Mouse (Mus musculus): ENCODE measurements around the gene Ndufs8. TPM values are rescaled to one million over a fixed set of nuclear protein-coding genes. Genes with fewer than 3 reads are reported as not detected.

The Ndufs8 gene
- total RNA-seq, 2 experiments from 2014 or later = 260 to 277 TPM

- DNase-seq = peak; percentile 84
Observed at GRCm38 (mm10) chr19:3906795-3907786, 5.5 kb downstream of the Ndufs8 start, which contains the start of gene Tcirg1. TSS of gene Tcirg1 (minus strand) at chr19:3907133.

GRCm38 (mm10) chr19:3906326-3906725 is 6.2 kb downstream of the Ndufs8 start:
- DNase-seq = no peak

GRCm38 (mm10) chr19:3905261-3905969 is 7.2 kb downstream of the Ndufs8 start:
- DNase-seq = no peak

GRCm38 (mm10) chr19:3904363-3904675 is 8.3 kb downstream of the Ndufs8 start:
- no peak for DNase-seq

- DNase-seq = no peak
Observed at GRCm38 (mm10) chr19:3903648-3904362, 8.8 kb downstream of the Ndufs8 start.

GRCm38 (mm10) chr19:3902966-3903365 is 9.6 kb downstream of the Ndufs8 start:
- no peak for DNase-seq

- DNase-seq = no peak
Observed at GRCm38 (mm10) chr19:3899618-3900017, 13.0 kb downstream of the Ndufs8 start.

- DNase-seq = no peak
Observed at GRCm38 (mm10) chr19:3898952-3899351, 13.6 kb downstream of the Ndufs8 start.

GRCm38 (mm10) chr19:3897557-3897956 is 15.0 kb downstream of the Ndufs8 start:
- no peak for DNase-seq

- DNase-seq = no peak
Observed at GRCm38 (mm10) chr19:3896208-3896607, 16.4 kb downstream of the Ndufs8 start.

- DNase-seq = no peak
Observed at GRCm38 (mm10) chr19:3895171-3895631, 17.4 kb downstream of the Ndufs8 start.

- DNase-seq = no peak
Observed at GRCm38 (mm10) chr19:3894294-3894693, 18.3 kb downstream of the Ndufs8 start.

- no peak for DNase-seq
Observed at GRCm38 (mm10) chr19:3893545-3894116, 18.9 kb downstream of the Ndufs8 start.

GRCm38 (mm10) chr19:3890181-3890580 is 22.4 kb downstream of the Ndufs8 start:
- no peak for DNase-seq

GRCm38 (mm10) chr19:3889096-3889495 is 23.5 kb downstream of the Ndufs8 start:
- DNase-seq = no peak

GRCm38 (mm10) chr19:3884325-3884990 is 28.1 kb downstream of the Ndufs8 start:
- DNase-seq = no peak

- DNase-seq = no peak
Observed at GRCm38 (mm10) chr19:3882214-3882613, 30.4 kb downstream of the Ndufs8 start.

- DNase-seq = no peak
Observed at GRCm38 (mm10) chr19:3880054-3880848, 32.3 kb downstream of the Ndufs8 start.

- DNase-seq = no peak
Observed at GRCm38 (mm10) chr19:3875045-3875444, 37.5 kb downstream of the Ndufs8 start.

- no peak for DNase-seq
Observed at GRCm38 (mm10) chr19:3872373-3872772, 40.2 kb downstream of the Ndufs8 start.

- DNase-seq = no peak
Observed at GRCm38 (mm10) chr19:3871468-3871867, 41.1 kb downstream of the Ndufs8 start.
